Mouse (Mus musculus) liver, embryonic 12.5 days (tissue): ENCODE data around the gene Raet1e. TPM values are rescaled to one million over a fixed set of nuclear protein-coding genes. Genes with fewer than 3 reads are reported as not detected.
"Not testable (repeated sequence)": the region's sequence is repeated elsewhere in the genome, so short reads cannot be mapped to it uniquely, and the experiment has no call there.

Experiments used
- ATAC-seq: fragments of 200-750 bp; cut with Nextera tagmentation; 2 replicates; pipeline ENCODE4 v1.8.0; 2017; ENCODE audit warnings: moderate number of reproducible peaks, mild to moderate bottlenecking, moderate library complexity
- H3K27ac ChIP-seq: fragments of 300-500 bp; sonication (generic); 2 replicates; pipeline ENCODE4 v1.5.1; 2016; ENCODE audit warnings: mild to moderate bottlenecking
- H3K27me3 ChIP-seq: fragments of 300-500 bp; sonication (generic); replicated peaks from 2 replicates; pipeline ENCODE4 v1.6.1; 2016; ENCODE audit warnings: mild to moderate bottlenecking, moderate library complexity
- H3K36me3 ChIP-seq: fragments of 300-500 bp; sonication (generic); 2 replicates; pipeline ENCODE4 v1.6.1; 2016; ENCODE audit warnings: mild to moderate bottlenecking, moderate library complexity
- H3K4me1 ChIP-seq: fragments of 300-500 bp; sonication (generic); 2 replicates; pipeline ENCODE4 v1.6.1; 2016
- H3K4me2 ChIP-seq: fragments of 300-500 bp; sonication (generic); 2 replicates; pipeline ENCODE4 v1.6.1; 2016; ENCODE audit warnings: mild to moderate bottlenecking, moderate library complexity
- H3K4me3 ChIP-seq: fragments of 300-500 bp; sonication (generic); 2 replicates; pipeline ENCODE4 v1.5.1; 2016; ENCODE audit warnings: mild to moderate bottlenecking, moderate library complexity
- H3K9ac ChIP-seq: fragments of 300-500 bp; sonication (generic); 2 replicates; pipeline ENCODE4 v1.6.1; 2016; ENCODE audit warnings: mild to moderate bottlenecking, moderate library complexity
- H3K9me3 ChIP-seq: fragments of 300-500 bp; sonication (generic); replicated peaks from 2 replicates; pipeline ENCODE4 v1.6.1; 2016; ENCODE audit warnings: mild to moderate bottlenecking, moderate library complexity
- WGBS: fragments of 180-500 bp; shearing (Covaris S2); methylation state at CpG from one replicate; pipeline ENCODE4 v1.1.7; 2016; ENCODE audit not compliant: insufficient replicate concordance; 5-methylcytosine and 5-hydroxymethylcytosine counted together
- polyA plus RNA-seq: library from polyadenylated mRNA; unstranded; fragments of >200 nt; fragmentation: Nextera tagmentation; extraction: Ambion mirVana; gene quantifications from 2 replicates; pipeline ENCODE4 v1.2.1, GENCODE M21; 2016

The Raet1e gene
- polyA plus RNA-seq, 1 experiment from 2014 or later = 1.3 TPM

- not testable (repeated sequence) for H3K36me3 ChIP-seq, H3K9ac ChIP-seq, H3K9me3 ChIP-seq, H3K4me2 ChIP-seq, H3K4me1 ChIP-seq, H3K27ac ChIP-seq, ATAC-seq, H3K27me3 ChIP-seq, H3K4me3 ChIP-seq
- 56% methylated on average over 4 of the region's 5 CpGs for WGBS
These were observed 14.3 kb downstream of the Raet1e start for GRCm38 (mm10) chr10:22172431-22173334.

- not testable (repeated sequence) for H3K9ac ChIP-seq, H3K27me3 ChIP-seq, H3K4me2 ChIP-seq, ATAC-seq, H3K9me3 ChIP-seq, H3K4me3 ChIP-seq, H3K4me1 ChIP-seq, H3K36me3 ChIP-seq, H3K27ac ChIP-seq
- WGBS = 9% methylated on average over 13 of the region's 17 CpGs
These were observed 15.2 kb downstream of the Raet1e start for GRCm38 (mm10) chr10:22173335-22174189.

DNA sequence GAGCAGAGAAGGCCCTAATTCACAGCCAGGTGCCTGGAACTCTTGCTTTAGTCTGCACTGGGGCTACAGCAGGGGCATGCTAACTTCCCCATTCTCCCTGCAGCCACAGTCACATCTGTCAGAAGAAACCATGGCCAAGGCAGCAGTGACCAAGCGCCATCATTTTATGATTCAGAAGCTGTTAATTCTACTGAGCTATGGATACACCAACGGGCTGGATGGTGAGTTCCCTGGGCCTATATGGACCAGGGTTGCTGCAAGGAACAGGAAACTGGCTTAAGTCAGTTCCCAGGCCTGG lies 15.8 kb downstream of the Raet1e start:
- H3K36me3 ChIP-seq, H3K4me2 ChIP-seq, H3K27ac ChIP-seq, H3K27me3 ChIP-seq, H3K9ac ChIP-seq, H3K4me1 ChIP-seq, H3K9me3 ChIP-seq, ATAC-seq, H3K4me3 ChIP-seq: not testable (repeated sequence)
- WGBS = 42% methylated on average over 2 of the region's 2 CpGs

DNA sequence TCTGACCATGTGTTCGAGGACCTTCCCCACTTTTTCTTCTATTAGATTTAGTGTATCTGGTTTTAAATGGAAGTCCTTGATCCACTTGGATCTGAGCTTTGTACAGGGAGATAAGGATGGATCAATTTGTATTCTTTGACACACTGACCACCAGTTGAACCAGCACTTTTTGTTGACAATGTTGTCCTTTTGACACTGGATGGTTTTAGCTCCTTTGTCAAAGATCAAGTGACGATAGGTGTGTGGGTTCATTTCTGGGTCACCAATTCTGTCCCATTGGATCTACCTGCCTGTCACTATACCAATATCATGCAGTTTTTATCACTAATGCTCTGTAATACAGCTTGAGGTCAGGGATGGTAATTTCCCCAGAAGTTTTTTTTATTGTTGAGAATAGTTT lies 18.1 kb downstream of the Raet1e start:
- WGBS = 55% methylated on average over 2 of the region's 2 CpGs
- H3K4me3 ChIP-seq, H3K27ac ChIP-seq, H3K4me1 ChIP-seq, H3K27me3 ChIP-seq, H3K9me3 ChIP-seq, ATAC-seq, H3K4me2 ChIP-seq, H3K36me3 ChIP-seq, H3K9ac ChIP-seq: not testable (repeated sequence)

DNA sequence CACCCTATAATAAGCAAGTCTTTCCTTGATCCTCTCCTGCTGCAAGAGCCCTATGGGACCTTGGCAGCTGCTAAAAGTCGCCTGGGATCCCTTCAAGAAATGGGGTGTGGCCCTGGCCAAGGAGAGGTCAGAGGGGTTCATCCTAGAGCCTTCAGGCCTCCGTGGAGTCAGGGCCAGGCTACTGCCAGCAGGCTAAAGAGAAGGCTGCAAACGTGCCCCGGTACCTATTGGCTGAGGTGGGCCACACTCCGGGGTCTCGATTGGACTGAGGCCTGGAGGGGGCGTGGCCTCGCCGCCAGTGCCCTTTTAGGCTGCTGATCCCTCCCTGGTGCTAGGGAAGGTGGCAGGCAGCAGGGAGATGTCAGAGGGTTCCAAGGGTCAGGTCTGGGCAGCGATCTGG lies 32.7 kb downstream of the Raet1e start:
- H3K4me2 ChIP-seq = not testable (repeated sequence)
- 3% methylated on average over 9 of the region's 10 CpGs for WGBS

GRCm38 (mm10) chr10:22201352-22201751 lies 43.0 kb downstream of the Raet1e start:
- not testable (repeated sequence) for H3K4me1 ChIP-seq, H3K27ac ChIP-seq, H3K9me3 ChIP-seq, H3K9ac ChIP-seq, H3K27me3 ChIP-seq, H3K36me3 ChIP-seq, H3K4me2 ChIP-seq, ATAC-seq, H3K4me3 ChIP-seq
- 88% methylated on average over 2 of the region's 3 CpGs for WGBS

More for the DNA sequence above, 32.7 kb downstream of the Raet1e start:
- not testable (repeated sequence) for H3K4me3 ChIP-seq, ATAC-seq, H3K27ac ChIP-seq, H3K9ac ChIP-seq, H3K9me3 ChIP-seq, H3K4me1 ChIP-seq, H3K27me3 ChIP-seq, H3K36me3 ChIP-seq

DNA sequence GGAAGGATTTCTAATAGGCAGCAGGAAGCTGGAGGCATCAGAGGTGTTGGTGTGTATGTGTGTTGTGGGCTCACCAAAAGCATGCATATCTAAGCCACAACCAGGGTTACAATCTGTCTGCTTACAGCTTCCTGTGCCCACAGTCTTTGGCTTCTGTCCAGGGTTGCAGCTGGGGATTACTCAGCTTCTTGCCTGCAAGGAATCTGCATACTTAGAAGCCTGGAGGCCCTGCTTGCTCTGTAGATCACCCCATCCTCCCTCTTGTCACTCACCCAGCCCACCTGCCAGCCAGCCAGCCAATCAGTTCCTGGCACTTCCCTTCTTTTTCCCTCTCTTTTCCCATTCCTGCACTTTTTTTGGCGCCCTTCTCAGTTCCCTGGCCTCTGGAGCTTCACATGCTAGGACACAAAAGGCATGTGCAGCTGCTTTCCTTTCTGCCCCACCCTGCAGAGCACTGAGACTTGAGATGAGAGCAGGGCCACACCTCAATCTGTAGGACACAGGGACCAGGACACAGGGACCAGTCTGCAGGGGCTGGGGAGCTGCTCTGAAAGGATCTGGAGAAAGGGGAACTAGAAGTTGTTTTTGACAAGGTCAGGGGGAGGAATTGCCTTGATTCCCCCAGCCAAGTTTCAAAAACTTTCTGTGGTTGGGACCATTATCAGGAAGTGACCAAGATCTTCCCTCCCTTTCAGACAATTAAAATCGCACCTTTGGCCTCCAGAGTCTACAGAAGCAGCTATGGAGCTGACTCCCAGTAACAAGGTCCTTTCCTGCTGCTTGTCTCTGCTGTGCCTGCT lies 44.6 kb downstream of the Raet1e start:
- not testable (repeated sequence) for H3K27me3 ChIP-seq, H3K9ac ChIP-seq, H3K4me2 ChIP-seq, H3K4me1 ChIP-seq, ATAC-seq, H3K4me3 ChIP-seq, H3K9me3 ChIP-seq, H3K27ac ChIP-seq, H3K36me3 ChIP-seq
- no CpG with 5 or more reads among the region's 2 CpGs for WGBS

DNA sequence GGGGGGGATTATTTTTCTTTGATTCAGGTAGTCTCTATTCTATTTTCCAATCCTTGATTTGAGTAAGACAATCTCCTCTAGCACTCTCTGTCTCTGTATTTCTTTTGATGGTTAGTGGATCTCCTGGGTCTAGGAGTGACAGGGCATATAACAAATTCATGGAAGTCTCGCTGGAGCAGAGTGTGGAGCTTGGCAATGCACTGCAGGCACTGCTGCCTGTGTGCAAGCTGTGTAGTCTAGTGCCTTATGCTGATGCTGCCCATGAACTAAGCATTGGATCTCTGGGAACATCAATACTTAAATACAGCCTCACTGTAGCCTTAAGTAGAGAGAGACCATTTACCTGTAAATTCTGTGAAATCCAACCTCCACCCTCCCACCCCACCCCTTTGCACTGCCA lies 48.1 kb downstream of the Raet1e start:
- H3K4me1 ChIP-seq, H3K4me2 ChIP-seq, ATAC-seq, H3K36me3 ChIP-seq, H3K4me3 ChIP-seq, H3K9ac ChIP-seq, H3K9me3 ChIP-seq, H3K27ac ChIP-seq, H3K27me3 ChIP-seq: not testable (repeated sequence)
- 35% methylated on average over 1 of the region's 1 CpGs for WGBS

DNA sequence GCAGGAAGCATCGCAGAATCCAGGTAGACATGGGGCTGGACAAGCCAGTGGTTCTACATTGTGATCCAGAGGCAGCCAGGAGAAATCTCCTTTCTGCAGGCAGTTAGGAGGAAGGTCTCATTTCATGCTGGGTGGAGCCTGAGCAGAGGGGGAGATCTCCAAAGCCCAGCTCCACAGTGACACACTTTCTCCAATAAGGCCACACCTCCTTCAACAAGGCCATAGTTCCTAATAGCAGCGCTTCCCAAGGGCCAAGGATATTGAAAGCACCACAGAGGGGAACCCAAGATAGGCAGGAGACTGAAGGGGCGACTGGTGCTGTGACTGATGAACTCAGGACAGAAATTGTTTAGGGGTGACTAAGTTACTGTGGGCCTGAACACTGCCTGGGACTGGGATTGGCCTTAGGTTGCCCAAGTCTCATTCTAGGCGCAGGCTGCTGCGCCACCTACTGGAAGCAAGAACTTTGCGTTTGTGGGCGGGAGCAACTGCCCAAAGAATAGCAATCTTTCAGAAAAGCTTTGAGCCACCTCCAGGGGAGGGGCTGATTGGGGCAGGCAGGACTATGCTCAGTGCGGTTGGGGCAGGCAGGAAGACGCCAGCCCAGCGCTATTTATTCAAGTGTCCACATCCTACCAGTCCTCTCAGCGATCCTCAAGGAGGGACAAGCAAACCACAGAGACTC lies 53.8 kb downstream of the Raet1e start:
- 2% methylated on average over 8 of the region's 11 CpGs for WGBS
- H3K27ac ChIP-seq, H3K4me1 ChIP-seq, H3K27me3 ChIP-seq, H3K36me3 ChIP-seq, H3K9ac ChIP-seq, H3K9me3 ChIP-seq, H3K4me2 ChIP-seq, H3K4me3 ChIP-seq: not testable (repeated sequence)
- 0 out of 2 replicates have a peak, but pooled peaks have one; percentile 18 for ATAC-seq

DNA sequence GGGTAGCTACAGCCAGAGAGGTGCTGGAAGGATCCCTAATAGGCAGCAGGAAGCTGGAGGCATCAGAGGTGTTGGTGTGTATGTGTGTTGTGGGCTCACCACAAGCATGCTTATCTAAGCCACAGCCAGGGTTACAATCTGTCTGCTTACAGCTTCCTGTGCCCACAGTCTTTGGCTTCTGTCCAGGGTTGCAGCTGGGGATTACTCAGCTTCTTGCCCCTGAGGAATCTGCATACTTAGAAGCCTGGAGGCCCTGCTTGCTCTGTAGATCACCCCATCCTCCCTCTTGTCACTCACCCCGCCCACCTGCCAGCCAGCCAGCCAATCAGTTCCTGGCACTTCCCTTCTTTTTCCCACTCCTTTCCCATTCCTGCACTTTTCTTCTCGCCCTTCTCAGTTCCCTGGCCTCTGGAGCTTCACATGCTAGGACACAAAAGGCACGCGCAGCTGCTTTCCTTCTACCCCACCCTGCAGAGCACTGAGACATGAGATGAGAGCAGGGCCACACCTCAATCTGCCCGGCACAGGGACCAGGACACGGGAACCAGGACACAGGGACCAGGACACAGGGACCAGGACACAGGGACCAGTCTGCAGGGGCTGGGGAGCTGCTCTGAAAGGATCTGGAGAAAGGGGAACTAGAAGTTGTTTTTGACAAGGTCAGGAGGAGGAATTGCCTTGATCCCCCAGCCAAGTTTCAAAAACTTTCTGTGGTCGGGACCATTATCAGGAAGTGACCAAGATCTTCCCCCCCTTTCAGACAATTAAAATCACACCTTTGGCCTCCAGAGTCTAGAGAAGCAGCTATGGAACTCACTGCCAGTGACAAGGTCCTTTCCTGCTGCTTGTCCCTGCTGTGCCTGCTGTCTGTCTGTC lies 65.3 kb downstream of the Raet1e start:
- H3K4me1 ChIP-seq, H3K9me3 ChIP-seq, H3K4me3 ChIP-seq, H3K27me3 ChIP-seq, H3K27ac ChIP-seq, ATAC-seq, H3K9ac ChIP-seq, H3K36me3 ChIP-seq, H3K4me2 ChIP-seq: not testable (repeated sequence)
- no CpG with 5 or more reads among the region's 7 CpGs for whole genome bisulfite sequencing

DNA sequence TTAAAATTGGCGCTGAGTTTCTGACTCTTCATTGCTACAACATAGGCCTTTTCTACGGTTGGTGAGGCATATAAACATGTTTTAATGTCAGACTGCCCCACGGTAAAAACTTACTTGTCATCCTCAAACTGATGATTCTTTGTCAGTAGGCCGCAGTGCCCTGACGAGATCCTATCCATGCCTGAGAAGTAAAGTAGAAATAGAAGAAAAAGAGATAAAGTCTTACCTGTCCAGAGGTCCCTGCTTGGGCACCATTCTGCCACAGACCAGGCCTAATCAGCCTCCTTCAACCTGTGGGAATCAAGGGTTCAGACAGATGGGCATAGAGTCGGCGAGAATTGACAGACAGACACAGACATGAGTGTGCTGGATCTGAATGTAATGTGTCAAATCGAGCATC lies 106.7 kb downstream of the Raet1e start:
- WGBS = 74% methylated on average over 8 of the region's 8 CpGs
- ATAC-seq = no peak
- Histone ChIP-seq H3K9me3 (peaks cover 13% of the 10 kb centered on the region), H3K9ac (no peak overlapping the region), H3K27me3 (no peaks in the 10 kb centered on the region), H3K4me1 (no peaks in the 10 kb centered on the region), H3K4me2 (no peak overlapping the region), H3K27ac (no peak overlapping the region), H3K36me3 (no peaks in the 10 kb centered on the region), H3K4me3 (no peak overlapping the region)
